In genomic region chr13:34398847-34399246, GRCm38 (mm10) we compare ENCODE assay signal across 16 mouse cellular contexts. TPM values are rescaled to one million over a fixed set of nuclear protein-coding genes. Genes with fewer than 3 reads are reported as not detected.
A peak's percentile ranks its signal among the peaks of the same experiment; 100 is the strongest.
DNase-seq lines count a peak whose midpoint lies in the region; ATAC-seq and TF ChIP-seq lines count a peak whose summit lies in the region.
"Had no signal": no experiment of that assay in that cellular context is flagged by ENCODE, and none has a peak within 500 bp of the region (broad histone marks: within the 10 kb centered on the region; RNA-seq: fewer than 3 reads in every experiment).

No protein-coding gene starts in this region.

- TF ChIP-seq CTCF in forebrain, postnatal 0 days (IDR thresholded peaks at IDR 0.05; ENCODE audit: low read depth): no peak
- TF ChIP-seq CTCF in liver, postnatal 0 days (IDR thresholded peaks at IDR 0.05; ENCODE audit: low read depth): no peak

- peak overlapping the region; percentile 63; the same call in 1 of the 2 replicates for H3K27ac ChIP-seq in forebrain, embryonic 10.5 days
- no peak overlapping the region for H3K27ac ChIP-seq in forebrain, postnatal 0 days (ENCODE audit: low read depth, low read length)
- no peak overlapping the region for H3K27ac ChIP-seq in liver, postnatal 0 days (ENCODE audit: low read depth)
- H3K27ac ChIP-seq: left cerebral cortex, adult 2 months; neural tube, embryonic 13.5 days had no signal

- DNase-seq in forebrain, embryonic 10.5 days (ENCODE audit: extremely low spot score, low spot score): no peak
- no peak for DNase-seq in forebrain, postnatal 0 days
- DNase-seq in MEL-GATA-1-ER (ENCODE audit: extremely low read depth, low read depth): peak; percentile 52
- DNase-seq in liver, postnatal 0 days: no peak
- no peak for DNase-seq in adrenal gland, postnatal 10 days
- DNase-seq in spleen, postnatal 36 days (ENCODE audit: low spot score in 2 of 2): no peak
- no peak for DNase-seq in left cerebral cortex, adult 9 months (ENCODE audit: low spot score in 2 of 2)
- DNase-seq: adrenal gland, adult 8-10 months; cerebellum, adult 9-11 months; gastrocnemius, postnatal 10 days; heart, postnatal 36 days had no signal

- H3K4me2 ChIP-seq in forebrain, postnatal 0 days (ENCODE audit: low read depth): no peak overlapping the region
- peak overlapping the region; percentile 45; the same call in 1 of the 2 replicates for H3K4me2 ChIP-seq in liver, postnatal 0 days (ENCODE audit: low read depth, low read length)
- H3K4me2 ChIP-seq: neural tube, embryonic 13.5 days had no signal

- 85% methylated on average over 3 of the region's 3 CpGs for WGBS in forebrain, embryonic 10.5 days
- 80% methylated on average over 3 of the region's 3 CpGs for WGBS in forebrain, postnatal 0 days
- WGBS in liver, postnatal 0 days (ENCODE audit: insufficient replicate concordance): 27% methylated on average over 3 of the region's 3 CpGs

- H3K27me3 ChIP-seq in forebrain, embryonic 10.5 days (ENCODE audit: poor library complexity, severe bottlenecking): no peaks in the 10 kb centered on the region
- no peaks in the 10 kb centered on the region for H3K27me3 ChIP-seq in forebrain, postnatal 0 days (ENCODE audit: insufficient read depth, low read length)
- H3K27me3 ChIP-seq in liver, postnatal 0 days (ENCODE audit: insufficient read depth, low read length): no peaks in the 10 kb centered on the region
- H3K27me3 ChIP-seq: neural tube, embryonic 13.5 days had no signal

- H3K36me3 ChIP-seq in forebrain, embryonic 10.5 days (replicated peaks): no peaks in the 10 kb centered on the region
- H3K36me3 ChIP-seq in forebrain, postnatal 0 days (ENCODE audit: insufficient read depth): no peaks in the 10 kb centered on the region
- H3K36me3 ChIP-seq in liver, postnatal 0 days (replicated peaks; ENCODE audit: insufficient read depth, low read length): no peaks in the 10 kb centered on the region
- H3K36me3 ChIP-seq: heart, embryonic 10.5 days; neural tube, embryonic 13.5 days had no signal

- no peak overlapping the region for H3K4me3 ChIP-seq in forebrain, embryonic 10.5 days
- H3K4me3 ChIP-seq in forebrain, postnatal 0 days (ENCODE audit: low read depth, low read length): no peak overlapping the region
- H3K4me3 ChIP-seq in liver, postnatal 0 days (ENCODE audit: low read depth, low read length): no peak overlapping the region
- H3K4me3 ChIP-seq: heart, embryonic 10.5 days; left cerebral cortex, adult 2 months; neural tube, embryonic 13.5 days had no signal

- H3K4me1 ChIP-seq in forebrain, embryonic 10.5 days: peaks cover 8% of the 10 kb centered on the region
- no peaks in the 10 kb centered on the region for H3K4me1 ChIP-seq in forebrain, postnatal 0 days (ENCODE audit: insufficient read depth)
- H3K4me1 ChIP-seq in liver, postnatal 0 days (ENCODE audit: insufficient read depth): peaks cover 14% of the 10 kb centered on the region

- H3K9ac ChIP-seq in forebrain, postnatal 0 days: no peak overlapping the region
- H3K9ac ChIP-seq in liver, postnatal 0 days (replicated peaks): no peak overlapping the region
- H3K9ac ChIP-seq: neural tube, embryonic 13.5 days had no signal

- H3K9me3 ChIP-seq in forebrain, embryonic 10.5 days: no peaks in the 10 kb centered on the region
- no peaks in the 10 kb centered on the region for H3K9me3 ChIP-seq in forebrain, postnatal 0 days (ENCODE audit: low read length)
- no peaks in the 10 kb centered on the region for H3K9me3 ChIP-seq in liver, postnatal 0 days (ENCODE audit: low read length)
- H3K9me3 ChIP-seq: heart, embryonic 10.5 days; neural tube, embryonic 13.5 days had no signal

- TF ChIP-seq EP300 in liver, postnatal 0 days (IDR thresholded peaks at IDR 0.05; ENCODE audit: low read depth): no peak

- no peak for ATAC-seq in forebrain, postnatal 0 days
- ATAC-seq in granulocyte monocyte progenitor cell, adult 5-6 weeks (replicated peaks; ENCODE audit: poor library complexity, severe bottlenecking): peak; percentile 42; the same call in 1 of the 2 replicates
- ATAC-seq in liver, postnatal 0 days: no peak
- ATAC-seq: forebrain, embryonic 16.5 days had no signal

RNA-seq across cellular contexts. Expression of gene Slc22a23, which starts 53.9 kb away (rescaled TPM):
- polyA plus RNA-seq in forebrain, embryonic 10.5 days (2016; fragmentation: Nextera tagmentation; extraction: Ambion mirVana): 6.8 and 7.0 TPM in 2 replicates
- 74.8 and 87.9 TPM in 2 replicates for total RNA-seq in forebrain, postnatal 0 days (2014; rRNA removed)
- 8.7 and 10.3 TPM in 2 replicates for polyA plus RNA-seq in forebrain, postnatal 0 days (2015; fragmentation: Nextera tagmentation; extraction: Ambion mirVana)
- not detected in 2 replicates for total RNA-seq in granulocyte monocyte progenitor cell, adult 5-6 weeks (2014; fragmentation: Nextera tagmentation)
- 1.0 TPM in 1 of 2 replicates, not detected in the other for total RNA-seq in granulocyte monocyte progenitor cell, adult 5-6 weeks (2017)
- polyA plus RNA-seq in liver, postnatal 0 days (2015; fragmentation: Nextera tagmentation; extraction: Ambion mirVana): 6.6 and 7.0 TPM in 2 replicates
- 10 to 100 TPM; 13.1 to 13.4 TPM for total RNA-seq in adrenal gland, postnatal 10 days (2021)

Comparison
In these comparisons a context has a peak if more than half of its experiments do, and no peak if none do; other contexts are left out.
1. RNA of gene Slc22a23, which starts 53.9 kb away (total RNA-seq): 74.8 to 87.9 TPM in forebrain, postnatal 0 days and 13.1 to 13.4 TPM in adrenal gland, postnatal 10 days; 1.0 TPM in granulocyte monocyte progenitor cell, adult 5-6 weeks; every median in the first group is over 4 times any median in the second.